Mouse (Mus musculus) 3T3-L1 (cell line): Measurements from ENCODE around the gene Ppip5k2.
"Not testable (repeated sequence)": the region's sequence is repeated elsewhere in the genome, so short reads cannot be mapped to it uniquely, and the experiment has no call there.

Source experiments
- DNase-seq: peaks from one replicate; pipeline ENCODE4 v3.0.0-alpha.2; 2015; ENCODE audit warnings: low read depth, low spot score

Gene Ppip5k2

GRCm38 (mm10) chr1:97769904-97770753, at the start of gene Ppip5k2, which contains the start of gene Gin1:
TSS of gene Ppip5k2 (minus strand) at chr1:97770411.
TSS of gene Gin1 (plus strand) at chr1:97770172.
- peak; percentile 96 for DNase-seq

- DNase-seq, result peak; percentile 73
Observed at GRCm38 (mm10) chr1:97809255-97809912, 39.2 kb upstream of the Ppip5k2 start.

GRCm38 (mm10) chr1:97804520-97804919, 34.3 kb upstream of the Ppip5k2 start:
- DNase-seq, result no peak

GRCm38 (mm10) chr1:97802207-97802902, 32.1 kb upstream of the Ppip5k2 start:
- peak; percentile 68 for DNase-seq

GRCm38 (mm10) chr1:97795936-97796335, 25.7 kb upstream of the Ppip5k2 start:
- DNase-seq, result no peak

GRCm38 (mm10) chr1:97794110-97794509, 23.9 kb upstream of the Ppip5k2 start:
- no peak for DNase-seq

GRCm38 (mm10) chr1:97788490-97788889, 18.3 kb upstream of the Ppip5k2 start:
- DNase-seq, result no peak

GRCm38 (mm10) chr1:97787674-97788073, 17.5 kb upstream of the Ppip5k2 start:
- DNase-seq, result no peak

GRCm38 (mm10) chr1:97785685-97786393, 15.6 kb upstream of the Ppip5k2 start:
- no peak for DNase-seq

GRCm38 (mm10) chr1:97784928-97785327, 14.7 kb upstream of the Ppip5k2 start:
- no peak for DNase-seq

- no peak for DNase-seq
Observed at GRCm38 (mm10) chr1:97781674-97782073, 11.5 kb upstream of the Ppip5k2 start.

- DNase-seq, result no peak
Observed at GRCm38 (mm10) chr1:97773973-97774372, 3.8 kb upstream of the Ppip5k2 start.

GRCm38 (mm10) chr1:97773362-97773761, 3.2 kb upstream of the Ppip5k2 start:
- no peak for DNase-seq

- no peak for DNase-seq
Observed at GRCm38 (mm10) chr1:97771727-97772126, 1.5 kb upstream of the Ppip5k2 start.

- peak; percentile 67 for DNase-seq
Observed at GRCm38 (mm10) chr1:97771118-97771517, 907 bp upstream of the Ppip5k2 start.

- peak; percentile 48 for DNase-seq
Observed at GRCm38 (mm10) chr1:97769294-97769903, 812 bp downstream of the Ppip5k2 start.

- DNase-seq, result no peak
Observed at GRCm38 (mm10) chr1:97768906-97769293, 1.3 kb downstream of the Ppip5k2 start.

- DNase-seq, result peak; percentile 17
Observed at GRCm38 (mm10) chr1:97768089-97768488, 2.1 kb downstream of the Ppip5k2 start.

- DNase-seq, result not testable (repeated sequence)
Observed at GRCm38 (mm10) chr1:97765712-97766111, 4.5 kb downstream of the Ppip5k2 start.

GRCm38 (mm10) chr1:97761477-97761876, 8.7 kb downstream of the Ppip5k2 start:
- DNase-seq, result no peak

GRCm38 (mm10) chr1:97760598-97760997, 9.6 kb downstream of the Ppip5k2 start:
- DNase-seq, result no peak
